Mouse (Mus musculus) liver, postnatal 0 days (tissue): Measurements from ENCODE around the gene Stra6. TPM values are rescaled to one million over a fixed set of nuclear protein-coding genes. Genes with fewer than 3 reads are reported as not detected.

ENCODE experiments used
- ATAC-seq: fragments of 200-750 bp; cut with Nextera tagmentation; 2 replicates; pipeline ENCODE4 v1.8.0; 2017; ENCODE audit warnings: mild to moderate bottlenecking, moderate library complexity
- DNase-seq: peaks from one replicate; pipeline ENCODE4 v3.0.0-alpha.2; 2016
- H3K27ac ChIP-seq: fragments of 300-500 bp; sonication (generic); 2 replicates; pipeline ENCODE4 v1.5.1; 2014; ENCODE audit warnings: antibody characterized with exemption, moderate library complexity, mild to moderate bottlenecking, low read depth
- H3K27me3 ChIP-seq: fragments of 300-500 bp; sonication (generic); 2 replicates; pipeline ENCODE4 v1.6.1; 2014; ENCODE audit warnings: low read length, control low read depth, mixed read lengths; ENCODE audit not compliant: insufficient read depth
- H3K36me3 ChIP-seq: fragments of 300-500 bp; sonication (generic); replicated peaks from 2 replicates; pipeline ENCODE4 v1.6.1; 2014; ENCODE audit warnings: mild to moderate bottlenecking, control low read depth, low read length, moderate library complexity, mixed read lengths; ENCODE audit not compliant: insufficient read depth
- H3K4me1 ChIP-seq: fragments of 300-500 bp; sonication (generic); 2 replicates; pipeline ENCODE4 v1.6.1; 2014; ENCODE audit warnings: antibody characterized with exemption, mild to moderate bottlenecking, control low read depth; ENCODE audit not compliant: insufficient read depth
- H3K4me2 ChIP-seq: fragments of 300-500 bp; sonication (generic); 2 replicates; pipeline ENCODE4 v1.6.1; 2014; ENCODE audit warnings: low read depth, mild to moderate bottlenecking, low read length, moderate library complexity, mixed read lengths
- H3K4me3 ChIP-seq: fragments of 300-500 bp; sonication (generic); 2 replicates; pipeline ENCODE4 v1.5.1; 2014; ENCODE audit warnings: low read depth, low read length
- H3K9ac ChIP-seq: fragments of 300-500 bp; sonication (generic); replicated peaks from 2 replicates; pipeline ENCODE4 v1.6.1; 2014; ENCODE audit warnings: mild to moderate bottlenecking, moderate library complexity
- H3K9me3 ChIP-seq: fragments of 300-500 bp; sonication (generic); 2 replicates; pipeline ENCODE4 v1.6.1; 2016; ENCODE audit warnings: mild to moderate bottlenecking, control low read depth, low read length, mixed read lengths
- CTCF ChIP-seq: sonication (generic); IDR thresholded peaks from 2 replicates; pipeline ENCODE4 v1.5.1; 2016; ENCODE audit warnings: antibody characterized with exemption, low read depth
- EP300 ChIP-seq: IDR thresholded peaks from 2 replicates; pipeline ENCODE4 v1.6.1; 2016; ENCODE audit warnings: antibody characterized with exemption, low read depth, mild to moderate bottlenecking
- WGBS: fragments of 180-500 bp; shearing (Covaris S2); extraction: QIAGEN DNeasy Blood & Tissue Kit; methylation state at CpG from one replicate; pipeline ENCODE4 v1.1.7; 2014; ENCODE audit not compliant: insufficient replicate concordance; 5-methylcytosine and 5-hydroxymethylcytosine counted together
- polyA plus RNA-seq: library from polyadenylated mRNA; unstranded; fragments of >200 nt; fragmentation: Nextera tagmentation; extraction: Ambion mirVana; gene quantifications from 2 replicates; pipeline ENCODE4 v1.2.1, GENCODE M21; 2015

Stra6 gene
- polyA plus RNA-seq, 1 experiment from 2014 or later: not detected

- Histone ChIP-seq H3K9ac (no peak overlapping the region), H3K27me3 (no peaks in the 10 kb centered on the region), H3K27ac (no peak overlapping the region), H3K4me3 (no peak overlapping the region), H3K9me3 (no peaks in the 10 kb centered on the region), H3K4me2 (no peak overlapping the region), H3K36me3 (no peaks in the 10 kb centered on the region), H3K4me1 (no peaks in the 10 kb centered on the region)
- WGBS: 54% methylated on average over 5 of the region's 5 CpGs
- ATAC-seq (no peak), DNase-seq (no peak)
- TF ChIP-seq CTCF: no peak
- TF ChIP-seq EP300: no peak
Observed at GRCm38 (mm10) chr9:58096629-58097301, 33.2 kb downstream of the Stra6 start.

DNA sequence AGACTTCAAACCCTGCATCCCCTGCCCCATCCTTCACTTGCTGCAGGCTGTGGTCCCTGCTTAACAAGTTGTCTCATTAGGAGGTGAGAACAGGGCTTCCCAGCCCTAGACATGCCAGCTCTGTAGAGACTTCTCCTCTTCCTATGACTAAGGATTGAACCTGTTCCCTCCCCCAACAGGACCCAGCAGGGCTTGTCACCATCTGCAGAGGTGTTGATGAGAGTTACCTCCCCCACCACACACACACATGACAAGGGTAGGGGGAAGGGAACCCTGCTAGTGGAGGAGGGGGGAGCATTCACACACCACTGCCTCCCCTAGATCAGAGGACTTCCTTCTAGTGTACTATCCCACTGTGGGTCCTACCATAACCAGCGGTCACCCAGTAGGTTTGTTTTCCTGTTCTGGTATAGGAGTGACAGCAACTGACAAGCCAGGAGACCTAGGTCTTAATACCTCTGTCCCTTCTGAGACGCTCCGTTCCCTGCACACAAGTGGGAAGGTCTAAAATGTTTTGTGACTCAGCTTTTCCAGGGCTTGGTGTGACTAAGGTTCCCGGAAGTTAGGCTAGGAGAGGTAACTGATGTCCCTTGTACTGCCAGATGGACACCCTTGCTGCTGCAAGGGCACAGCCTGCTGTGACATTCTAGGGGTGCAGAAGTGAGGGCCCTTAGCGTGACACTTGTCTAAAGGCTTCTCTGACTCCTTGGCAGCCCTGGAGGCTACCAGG lies 36.4 kb downstream of the Stra6 start:
- no peaks in the 10 kb centered on the region for H3K4me1 ChIP-seq
- TF ChIP-seq EP300 (no peak), CTCF (no peak)
- 0 out of 2 replicates have a peak, but pooled peaks cover 3% of the 10 kb centered on the region for H3K27me3 ChIP-seq
- H3K9me3 ChIP-seq: no peaks in the 10 kb centered on the region
- 50% methylated on average over 5 of the region's 5 CpGs for WGBS
- ATAC-seq (no peak), DNase-seq (no peak)
- no peak overlapping the region for H3K27ac ChIP-seq
- H3K36me3 ChIP-seq: no peaks in the 10 kb centered on the region
- no peak overlapping the region for H3K9ac ChIP-seq
- no peak overlapping the region for H3K4me3 ChIP-seq
- H3K4me2 ChIP-seq: no peak overlapping the region

DNA sequence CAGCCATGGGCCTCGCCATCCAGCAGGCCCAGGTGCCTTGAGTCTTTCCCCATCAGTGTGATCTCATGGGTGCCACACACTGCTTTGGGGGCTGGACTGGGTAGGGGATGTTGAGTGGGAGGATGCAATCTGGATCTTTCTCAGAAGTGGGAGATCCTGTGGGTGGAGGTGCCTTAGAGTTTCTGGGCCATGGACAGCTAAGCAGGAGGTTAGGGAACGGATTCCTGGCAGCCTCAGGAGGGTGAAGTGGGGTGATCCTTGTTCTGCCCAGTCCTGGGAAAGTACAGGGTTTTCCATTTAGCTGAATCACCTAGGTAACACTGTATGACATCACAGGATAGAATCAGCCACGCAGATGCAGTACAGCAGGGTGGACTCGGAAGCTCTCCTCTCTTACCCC lies 38.4 kb downstream of the Stra6 start:
- no peak for TF ChIP-seq EP300
- no peak for TF ChIP-seq CTCF
- Histone ChIP-seq H3K4me2 (no peak overlapping the region), H3K27me3 (0 out of 2 replicates have a peak, but pooled peaks cover 3% of the 10 kb centered on the region), H3K4me1 (no peaks in the 10 kb centered on the region), H3K4me3 (no peak overlapping the region), H3K9me3 (no peaks in the 10 kb centered on the region), H3K9ac (no peak overlapping the region), H3K36me3 (no peaks in the 10 kb centered on the region), H3K27ac (no peak overlapping the region)
- 62% methylated on average over 4 of the region's 4 CpGs for WGBS
- DNase-seq (no peak), ATAC-seq (no peak)

GRCm38 (mm10) chr9:58103647-58104046 lies 40.1 kb downstream of the Stra6 start:
- no peak overlapping the region for H3K4me2 ChIP-seq
- DNase-seq (no peak), ATAC-seq (no peak)
- no peaks in the 10 kb centered on the region for H3K4me1 ChIP-seq
- no peak for TF ChIP-seq CTCF
- no peak for TF ChIP-seq EP300
- H3K36me3 ChIP-seq: no peaks in the 10 kb centered on the region
- H3K27me3 ChIP-seq: 0 out of 2 replicates have a peak, but pooled peaks cover 3% of the 10 kb centered on the region
- no peak overlapping the region for H3K27ac ChIP-seq
- H3K9me3 ChIP-seq: no peaks in the 10 kb centered on the region
- no peak overlapping the region for H3K9ac ChIP-seq
- WGBS: 81% methylated on average over 6 of the region's 6 CpGs
- no peak overlapping the region for H3K4me3 ChIP-seq

DNA sequence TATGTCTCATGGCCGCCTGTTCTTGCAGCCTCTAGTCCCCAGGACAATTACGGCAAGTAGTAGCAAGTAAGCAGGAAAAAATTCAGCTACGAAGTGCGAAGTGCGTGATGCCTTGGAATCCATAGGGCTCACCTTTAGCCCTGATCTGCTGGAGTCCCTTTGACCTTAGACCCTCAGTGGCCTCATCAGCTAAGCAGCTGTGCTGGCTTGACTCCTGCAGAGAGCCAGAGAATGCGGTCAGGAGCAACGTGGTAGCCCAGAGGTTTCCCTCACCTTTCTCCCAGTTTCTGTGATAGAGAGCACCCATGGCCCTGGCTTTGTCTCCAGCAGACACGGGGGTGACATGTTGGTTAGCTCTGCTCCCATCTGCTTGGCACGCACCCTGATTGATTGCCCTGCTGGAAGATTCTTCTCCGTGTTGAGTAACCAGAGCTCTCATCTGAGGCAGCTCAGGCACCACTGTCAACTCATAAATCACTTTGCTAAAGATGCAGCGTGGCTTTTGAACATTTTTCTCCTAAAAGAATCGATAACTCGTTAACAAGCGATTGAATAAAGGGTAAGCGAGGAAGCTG lies 42.1 kb downstream of the Stra6 start:
- Histone ChIP-seq H3K9ac (no peak overlapping the region), H3K4me3 (no peak overlapping the region), H3K27ac (no peak overlapping the region), H3K4me2 (no peak overlapping the region), H3K27me3 (0 out of 2 replicates have a peak, but pooled peaks cover 3% of the 10 kb centered on the region), H3K9me3 (no peaks in the 10 kb centered on the region), H3K36me3 (no peaks in the 10 kb centered on the region), H3K4me1 (no peaks in the 10 kb centered on the region)
- no peak for TF ChIP-seq EP300
- no peak for TF ChIP-seq CTCF
- ATAC-seq (peak; percentile 55; the same call in 1 of the 2 replicates), DNase-seq (no peak)
- WGBS: 58% methylated on average over 15 of the region's 15 CpGs

- Histone ChIP-seq H3K9ac (no peak overlapping the region), H3K9me3 (no peaks in the 10 kb centered on the region), H3K27me3 (peaks cover 7% of the 10 kb centered on the region), H3K4me3 (no peak overlapping the region), H3K4me1 (no peaks in the 10 kb centered on the region), H3K27ac (no peak overlapping the region), H3K36me3 (no peaks in the 10 kb centered on the region), H3K4me2 (no peak overlapping the region)
- DNase-seq (no peak), ATAC-seq (no peak)
- TF ChIP-seq CTCF (no peak), EP300 (no peak)
- whole genome bisulfite sequencing: 71% methylated on average over 5 of the region's 5 CpGs
Observed at GRCm38 (mm10) chr9:58107494-58107893, 43.9 kb downstream of the Stra6 start.
